Mouse (Mus musculus) liver, adult 2 months (tissue): ENCODE measurements around the gene Tet3.

Source experiments
- CTCF ChIP-seq: fragments of 200-500 bp; IDR thresholded peaks from 2 replicates; pipeline ENCODE4 v1.5.1; 2011; ENCODE audit warnings: low read depth, low read length, control low read depth
- POLR2A ChIP-seq: fragments of 200-500 bp; IDR thresholded peaks from 2 replicates; pipeline ENCODE4 v1.6.1; 2011; ENCODE audit warnings: low read length, control low read depth; ENCODE audit not compliant: insufficient read depth; ENCODE audit errors: extremely low read depth

- TF ChIP-seq CTCF = no peak
- TF ChIP-seq POLR2A = no peak
Measured at GRCm38 (mm10) chr6:83397728-83398127, 61.2 kb downstream of the Tet3 start.
